Mouse (Mus musculus): Measurements from ENCODE around the gene Hao2. TPM values are rescaled to one million over a fixed set of nuclear protein-coding genes. Genes with fewer than 3 reads are reported as not detected.

Gene Hao2
- total RNA-seq, 2 experiments from 2014 or later: not detected

DNA sequence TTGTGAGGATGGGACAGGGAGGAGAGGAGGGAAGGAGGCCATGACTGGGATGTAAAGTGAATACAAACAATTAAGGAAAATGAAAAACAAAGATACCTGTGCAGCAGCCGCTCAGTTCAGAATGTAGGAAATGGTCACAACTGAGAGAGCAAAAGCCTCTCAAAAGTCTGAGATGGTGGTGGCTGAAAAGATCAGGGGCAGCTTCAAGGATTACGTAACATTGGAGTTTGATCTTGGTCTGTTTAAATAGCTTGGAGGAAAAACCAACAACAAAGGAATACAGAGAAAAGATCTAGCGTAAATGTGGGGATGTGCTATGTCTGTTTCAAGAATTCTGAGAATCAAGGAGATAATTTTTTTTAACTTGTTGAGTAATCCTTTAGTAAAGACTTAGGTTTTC is 33.5 kb downstream of the Hao2 start, which contains the start of gene Hsd3b1:
Hsd3b1 (minus strand) TSS at position 219 of the 400 bp plus-strand sequence.
- intact Hi-C loops (cut with DNase I): no loop called here
- no peak for DNase-seq

DNA sequence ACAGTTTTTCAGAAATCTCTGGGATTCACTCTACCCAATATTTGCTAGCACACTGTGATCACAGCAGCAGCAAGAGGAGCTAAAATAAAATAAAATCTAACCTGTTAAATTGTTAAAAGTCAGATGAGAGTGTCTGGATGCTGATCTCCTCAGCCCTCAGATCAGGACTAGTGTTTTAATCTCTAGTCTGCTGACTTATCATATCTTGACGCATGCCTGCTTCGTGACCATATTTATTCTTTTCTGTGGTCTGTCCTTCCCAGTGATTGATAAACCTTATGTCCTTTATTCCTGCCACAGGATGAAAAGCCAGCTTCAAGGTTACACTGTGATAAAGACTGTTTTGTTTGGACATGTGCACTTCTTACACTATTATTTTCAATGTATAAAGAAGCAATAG is 35.0 kb downstream of the Hao2 start:
- DNase-seq: no peak
- intact Hi-C loops (cut with DNase I): no loop called here

DNA sequence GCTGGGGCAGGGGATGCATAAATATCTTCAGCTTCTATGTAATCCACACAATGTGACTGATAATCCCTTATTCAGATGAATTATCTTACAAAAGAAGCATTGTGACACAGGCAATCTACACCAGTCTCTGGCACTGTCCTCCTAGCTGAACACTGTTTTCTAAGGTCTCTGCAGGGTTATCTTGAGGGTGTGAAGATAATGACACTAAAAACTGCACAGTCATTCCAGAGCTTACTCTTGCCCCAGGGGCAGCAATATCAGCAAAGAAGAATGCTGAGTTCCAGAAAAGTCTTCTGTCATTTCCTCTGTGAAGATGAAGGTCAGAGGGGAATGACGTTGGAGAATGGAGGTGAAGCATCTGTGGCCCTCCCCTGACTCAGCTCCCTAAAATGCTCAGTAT is 36.1 kb downstream of the Hao2 start:
- DNase-seq: no peak
- intact Hi-C loops (cut with DNase I): no loop called here

DNA sequence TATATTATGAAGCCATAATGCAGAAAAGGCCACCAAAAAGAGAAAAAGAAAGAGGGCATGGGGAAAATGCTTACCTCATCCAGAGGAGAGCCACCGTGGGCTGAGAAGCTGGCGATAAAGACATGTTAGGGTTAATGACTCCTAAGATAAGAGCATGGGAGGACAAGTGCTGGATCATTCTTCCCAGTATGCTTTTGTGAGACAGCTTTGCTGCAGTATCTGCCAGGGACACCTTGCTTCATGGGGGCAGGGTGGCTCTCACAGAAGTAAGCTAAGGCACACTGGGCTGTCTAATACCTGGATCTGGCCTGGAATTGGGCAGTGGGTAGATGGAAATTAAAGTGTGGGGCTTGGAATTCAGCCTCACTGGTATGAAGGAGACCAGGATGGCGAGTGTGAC is 37.9 kb downstream of the Hao2 start:
- DNase-seq: no peak
- intact Hi-C loops (cut with DNase I): no loop called here

DNA sequence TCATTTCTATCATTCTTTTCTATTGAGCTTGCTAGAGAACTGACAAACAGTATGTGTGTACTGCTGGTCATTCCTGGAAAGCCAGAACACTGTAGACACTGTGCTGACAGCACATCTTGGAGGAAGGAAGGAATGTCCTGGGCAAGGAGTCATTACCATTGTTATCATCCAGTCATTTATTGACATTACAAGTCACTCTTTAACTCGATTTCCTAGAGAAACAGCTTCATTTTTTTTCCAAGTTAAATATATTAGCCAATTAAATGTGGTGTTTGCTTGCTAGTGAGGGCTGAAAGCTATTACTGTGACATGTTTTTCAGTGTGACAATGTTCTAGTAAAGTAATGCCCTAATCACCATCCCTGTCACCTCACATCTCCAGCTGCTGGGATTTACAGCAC is 39.4 kb downstream of the Hao2 start:
- intact Hi-C loops (cut with DNase I): no loop called here
- DNase-seq: no peak

DNA sequence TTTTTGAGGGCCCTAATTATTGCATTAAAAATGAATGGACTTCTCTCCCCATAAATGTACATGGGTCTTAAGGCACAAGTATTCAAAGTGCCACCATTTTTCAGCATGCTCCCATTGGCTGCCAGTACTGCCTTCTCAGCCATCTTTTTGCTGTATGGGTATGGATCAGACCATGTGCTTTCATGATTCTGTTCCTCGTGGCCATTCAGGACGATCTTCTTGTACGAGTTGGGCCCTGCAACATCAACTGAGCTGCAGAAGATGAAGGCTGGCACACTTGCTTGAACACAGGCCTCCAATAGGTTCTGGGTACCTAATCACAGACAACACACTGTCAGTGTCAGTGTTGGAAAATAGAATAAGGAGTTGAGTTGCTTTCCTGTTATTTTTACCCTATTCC is 40.0 kb downstream of the Hao2 start:
- no peak for DNase-seq
- intact Hi-C loops (cut with DNase I): no loop called here

DNA sequence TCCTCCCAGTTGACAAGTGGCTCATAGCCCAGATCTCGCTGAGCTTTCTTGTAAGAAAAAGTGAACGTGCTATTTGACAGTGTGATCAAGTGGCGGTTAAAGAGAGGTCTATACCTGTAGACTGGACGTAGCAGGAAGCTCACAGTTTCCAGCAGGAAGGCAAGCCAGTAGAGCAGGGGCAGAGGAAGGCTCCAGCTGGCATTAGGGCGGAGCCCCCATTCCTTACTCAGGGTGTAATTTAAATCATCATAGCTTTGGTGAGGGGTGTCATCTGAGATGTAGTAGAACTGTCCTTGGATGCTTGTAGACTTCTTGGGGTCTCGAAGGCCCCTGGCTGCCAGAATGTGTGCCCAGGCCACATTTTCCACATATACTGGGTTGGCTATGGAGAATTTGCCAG is 40.4 kb downstream of the Hao2 start:
- no peak for DNase-seq
- intact Hi-C loops (cut with DNase I): no loop called here

DNA sequence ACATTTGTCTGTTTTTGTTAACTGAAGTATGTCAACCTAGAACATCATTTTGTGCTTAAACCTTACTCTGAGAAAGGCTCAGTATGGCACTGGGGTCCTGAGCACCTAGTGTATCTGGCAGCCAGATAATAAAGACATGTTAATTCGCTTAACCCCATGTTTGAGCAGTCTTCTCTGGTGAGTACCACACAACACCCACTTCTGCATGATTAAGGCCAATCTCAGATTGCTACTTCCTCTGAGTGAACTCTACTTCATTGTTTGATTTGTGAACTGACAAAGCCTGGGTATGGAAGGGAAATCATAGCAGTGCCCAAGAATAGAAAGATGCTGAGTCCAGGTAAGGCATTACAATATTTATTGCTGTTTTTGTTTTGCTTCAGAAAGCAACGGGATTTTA is 41.2 kb downstream of the Hao2 start:
- intact Hi-C loops (cut with DNase I): no loop called here
- no peak for DNase-seq

DNA sequence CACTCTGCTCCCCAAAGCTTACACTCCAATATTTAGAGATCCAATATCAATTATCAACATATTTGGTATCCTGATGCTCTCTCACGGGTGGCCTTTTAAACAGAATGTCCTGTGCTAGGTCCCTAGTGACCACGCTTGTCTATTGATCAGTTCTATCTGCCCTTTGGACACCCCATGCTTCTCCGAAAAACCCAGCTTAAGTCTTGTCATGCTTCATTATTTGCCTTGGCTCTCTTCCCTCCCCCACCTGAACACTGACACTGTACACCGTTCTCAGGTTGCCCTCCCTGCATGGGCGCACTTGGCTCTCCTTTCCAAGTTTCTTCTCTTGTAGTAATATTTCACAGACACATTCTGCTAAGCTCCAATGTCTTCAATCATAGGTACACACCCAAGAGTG is 42.8 kb downstream of the Hao2 start:
- no peak for DNase-seq
- intact Hi-C loops (cut with DNase I): no loop called here

DNA sequence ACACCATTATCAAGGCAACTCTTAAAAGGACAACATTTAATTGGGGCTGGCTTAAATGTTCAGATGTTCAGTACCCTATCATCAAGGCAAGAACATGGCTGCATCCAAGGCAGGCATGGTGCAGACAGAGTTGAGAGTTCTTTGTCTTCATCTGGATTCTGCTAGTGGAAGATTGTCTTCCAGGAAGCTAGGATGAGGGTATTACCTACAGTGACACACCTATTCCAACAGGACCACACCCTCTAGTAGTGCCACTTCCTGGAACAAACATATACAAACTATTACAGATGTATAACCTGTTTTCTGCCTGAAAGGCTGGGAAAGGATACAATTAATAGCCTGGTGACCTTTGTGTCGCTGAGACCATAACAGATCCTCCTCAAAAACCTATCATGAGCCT is 44.1 kb downstream of the Hao2 start:
- no peak for DNase-seq
- intact Hi-C loops (cut with DNase I): no loop called here

Other genes starting within 250 kb of the Hao2 start
- not detected for gene Hsd3b2, start 168.7 kb downstream of the Hao2 start, total RNA-seq (2021)
- gene Hsd3b3, start 130.1 kb downstream of the Hao2 start, total RNA-seq (2021): not detected
- not detected for gene Hsd3b6, start 78.8 kb downstream of the Hao2 start, total RNA-seq (2021)
- not detected for gene Hsd3b1, start 33.4 kb downstream of the Hao2 start, total RNA-seq (2021)
- gene Wars2, start 247.8 kb upstream of the Hao2 start, total RNA-seq (2021): 1 to 10 TPM; 6.0 to 6.5 TPM

Data from heart, postnatal 36 days (tissue).